ENCODE assay signal across 12 mouse cellular contexts in the genomic region with DNA sequence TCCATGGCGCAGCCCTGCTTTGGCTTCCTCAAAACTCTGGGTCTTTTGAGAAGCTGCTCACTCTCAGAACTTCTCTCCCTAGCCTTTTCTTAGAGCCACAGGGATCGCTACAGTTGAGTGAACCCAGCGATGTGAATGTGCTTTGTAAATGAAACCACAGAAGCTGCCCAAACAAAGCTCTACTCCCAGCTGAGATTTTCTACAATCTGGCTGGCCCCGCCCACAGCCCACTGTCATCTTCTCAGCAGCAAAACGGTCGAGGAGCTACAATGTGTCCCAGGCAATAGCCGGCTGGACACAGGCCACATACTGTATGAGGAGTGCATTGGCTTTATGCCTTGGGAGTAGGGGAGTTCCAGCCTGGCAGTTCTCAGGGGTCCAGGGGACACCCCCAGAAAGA. TPM values are rescaled to one million over a fixed set of nuclear protein-coding genes. Genes with fewer than 3 reads are reported as not detected.
DNase-seq lines count a peak whose midpoint lies in the region; ATAC-seq and TF ChIP-seq lines count a peak whose summit lies in the region.
"Had no signal": no experiment of that assay in that cellular context is flagged by ENCODE, and none has a peak within 500 bp of the region (broad histone marks: within the 10 kb centered on the region; RNA-seq: fewer than 3 reads in every experiment).

No protein-coding gene starts in this region.

- H3K27me3 ChIP-seq in forebrain, embryonic 12.5 days = no peaks in the 10 kb centered on the region
- H3K27me3 ChIP-seq in hindbrain, embryonic 13.5 days = no peaks in the 10 kb centered on the region
- no peaks in the 10 kb centered on the region for H3K27me3 ChIP-seq in midbrain, postnatal 0 days (ENCODE audit: insufficient read depth, low read length)
- H3K27me3 ChIP-seq: heart, embryonic 12.5 days had no signal

- H3K4me1 ChIP-seq in forebrain, embryonic 12.5 days = peaks cover 28% of the 10 kb centered on the region
- H3K4me1 ChIP-seq in hindbrain, embryonic 13.5 days (replicated peaks) = peaks cover 64% of the 10 kb centered on the region
- no peaks in the 10 kb centered on the region; the same call in 1 of the 2 replicates for H3K4me1 ChIP-seq in midbrain, postnatal 0 days (ENCODE audit: insufficient read depth, low read length)

- 16% methylated on average over 7 of the region's 7 CpGs for WGBS in forebrain, embryonic 12.5 days
- 17% methylated on average over 7 of the region's 7 CpGs for WGBS in hindbrain, embryonic 13.5 days
- WGBS in midbrain, postnatal 0 days = 15% methylated on average over 7 of the region's 7 CpGs

- H3K36me3 ChIP-seq in forebrain, embryonic 12.5 days (replicated peaks) = peaks cover 58% of the 10 kb centered on the region
- H3K36me3 ChIP-seq in hindbrain, embryonic 13.5 days = 0 out of 2 replicates have a peak, but pooled peaks cover 4% of the 10 kb centered on the region
- H3K36me3 ChIP-seq in midbrain, postnatal 0 days (ENCODE audit: insufficient read depth, low read length) = no peaks in the 10 kb centered on the region

- no peak overlapping the region for H3K4me3 ChIP-seq in layer of hippocampus, adult 2 months
- H3K4me3 ChIP-seq in forebrain, embryonic 12.5 days (replicated peaks) = no peak overlapping the region
- no peak overlapping the region for H3K4me3 ChIP-seq in hindbrain, embryonic 13.5 days
- H3K4me3 ChIP-seq in midbrain, postnatal 0 days (ENCODE audit: low read depth, low read length) = no peak overlapping the region
- H3K4me3 ChIP-seq: heart, embryonic 12.5 days had no signal

- no peak overlapping the region for H3K4me2 ChIP-seq in forebrain, embryonic 12.5 days
- no peak overlapping the region for H3K4me2 ChIP-seq in hindbrain, embryonic 13.5 days
- H3K4me2 ChIP-seq in midbrain, postnatal 0 days (ENCODE audit: low read depth, low read length, poor library complexity, severe bottlenecking) = no peak overlapping the region
- H3K4me2 ChIP-seq: heart, embryonic 12.5 days had no signal

- no peaks in the 10 kb centered on the region for H3K9me3 ChIP-seq in forebrain, embryonic 12.5 days
- H3K9me3 ChIP-seq in hindbrain, embryonic 13.5 days = no peaks in the 10 kb centered on the region
- no peaks in the 10 kb centered on the region for H3K9me3 ChIP-seq in midbrain, postnatal 0 days (ENCODE audit: low read length)
- H3K9me3 ChIP-seq: heart, embryonic 12.5 days had no signal

- peak overlapping the region; percentile 28; the same call in 1 of the 2 replicates for H3K27ac ChIP-seq in layer of hippocampus, adult 2 months
- peak overlapping the region; percentile 77 for H3K27ac ChIP-seq in forebrain, embryonic 12.5 days
- peak overlapping the region; percentile 75 for H3K27ac ChIP-seq in hindbrain, embryonic 13.5 days
- no peak overlapping the region for H3K27ac ChIP-seq in midbrain, postnatal 0 days (ENCODE audit: low read depth, low read length)

- ATAC-seq in forebrain, embryonic 12.5 days (ENCODE audit: low FRiP score) = no peak
- no peak for ATAC-seq in hindbrain, embryonic 13.5 days (ENCODE audit: low FRiP score)
- ATAC-seq in midbrain, postnatal 0 days (ENCODE audit: low FRiP score) = no peak
- ATAC-seq in cerebellum, adult (ENCODE audit: insufficient number of reproducible peaks, low FRiP score, low TSS enrichment) = no peak

- H3K9ac ChIP-seq in forebrain, embryonic 12.5 days = no peak overlapping the region
- no peak overlapping the region for H3K9ac ChIP-seq in hindbrain, embryonic 13.5 days
- no peak overlapping the region for H3K9ac ChIP-seq in midbrain, postnatal 0 days (replicated peaks; ENCODE audit: low read length, poor library complexity, severe bottlenecking)
- H3K9ac ChIP-seq: heart, embryonic 12.5 days had no signal

- DNase-seq in layer of hippocampus, adult 2 months (ENCODE audit: low spot score in 2 of 2) = no peak
- no peak for DNase-seq in layer of hippocampus, adult 9-11 months
- DNase-seq in midbrain, postnatal 0 days (ENCODE audit: low spot score) = peak; percentile 70
- no peak for DNase-seq in thymus, adult 18-20 months
- DNase-seq: cerebellum, adult 11 months; right cerebral cortex, postnatal 25 days; thymus, postnatal 14 days had no signal

- TF ChIP-seq CTCF in layer of hippocampus, adult 2 months (conservative IDR thresholded peaks at IDR 0.05) = no peak
- TF ChIP-seq CTCF in midbrain, postnatal 0 days (IDR thresholded peaks at IDR 0.05) = no peak

RNA-seq across cellular contexts. Expression of a gene that starts 51.2 kb away (rescaled TPM):
- 10 to 100 TPM; 60.3 to 61.0 TPM for total RNA-seq in layer of hippocampus, adult 2 months (2021)
- 50.4 and 51.5 TPM in 2 replicates for polyA plus RNA-seq in forebrain, embryonic 12.5 days (2016; fragmentation: Nextera tagmentation; extraction: Ambion mirVana)
- polyA plus RNA-seq in hindbrain, embryonic 13.5 days (2015; fragmentation: Nextera tagmentation; extraction: Ambion mirVana) = 59.1 and 61.0 TPM in 2 replicates
- total RNA-seq in midbrain, postnatal 0 days (2014; rRNA removed) = 39.1 and 45.5 TPM in 2 replicates
- polyA plus RNA-seq in midbrain, postnatal 0 days (2015; fragmentation: Nextera tagmentation; extraction: Ambion mirVana) = 58.9 and 59.7 TPM in 2 replicates

RNA-seq across cellular contexts. Expression of a gene that starts 51.4 kb away (rescaled TPM):
- total RNA-seq in layer of hippocampus, adult 2 months (2021) = under 1 TPM in 1 of 2 experiments, not detected in 1; 0.10 TPM
- 0.10 TPM in 1 of 2 replicates, not detected in the other for polyA plus RNA-seq in forebrain, embryonic 12.5 days (2016; fragmentation: Nextera tagmentation; extraction: Ambion mirVana)
- 0.21 and 0.34 TPM in 2 replicates for polyA plus RNA-seq in hindbrain, embryonic 13.5 days (2015; fragmentation: Nextera tagmentation; extraction: Ambion mirVana)
- total RNA-seq in midbrain, postnatal 0 days (2014; rRNA removed) = 0.14 TPM in 1 of 2 replicates, not detected in the other
- 0.12 and 0.20 TPM in 2 replicates for polyA plus RNA-seq in midbrain, postnatal 0 days (2015; fragmentation: Nextera tagmentation; extraction: Ambion mirVana)
- polyA plus RNA-seq: large intestine, adult 2 months had no signal
